Comparison of ENCODE assay signal across 11 mouse cellular contexts in the genomic region with DNA sequence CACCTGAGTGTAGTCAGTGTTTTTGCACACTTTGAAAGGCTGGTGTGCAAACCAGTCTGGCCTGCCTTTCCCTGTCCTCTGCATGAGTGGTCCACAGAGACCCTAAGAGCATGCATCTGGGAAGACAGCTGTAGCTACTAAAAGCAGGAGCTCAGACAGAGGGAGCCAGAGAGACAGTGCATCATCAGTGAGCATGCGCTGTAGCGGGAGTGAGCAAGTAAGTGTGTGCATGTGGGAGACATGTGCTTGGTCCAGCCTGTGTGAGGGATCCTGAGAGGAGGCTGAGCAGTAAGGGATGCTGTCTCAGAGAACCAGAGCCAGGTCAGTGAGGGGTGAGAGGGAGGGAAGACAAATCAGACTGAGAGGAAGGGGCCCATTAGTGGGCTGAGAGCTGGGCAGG. TPM values are rescaled to one million over a fixed set of nuclear protein-coding genes. Genes with fewer than 3 reads are reported as not detected.
DNase-seq lines count a peak whose midpoint lies in the region; ATAC-seq and TF ChIP-seq lines count a peak whose summit lies in the region.
"Had no signal": no experiment of that assay in that cellular context is flagged by ENCODE, and none has a peak within 500 bp of the region (broad histone marks: within the 10 kb centered on the region; RNA-seq: fewer than 3 reads in every experiment).

No protein-coding gene starts in this region.

- H3K4me1 ChIP-seq in intestine, postnatal 0 days (replicated peaks; ENCODE audit: control insufficient read depth, insufficient read depth, low read length), result no peaks in the 10 kb centered on the region
- peaks cover 12% of the 10 kb centered on the region for H3K4me1 ChIP-seq in intestine, embryonic 16.5 days (ENCODE audit: control insufficient read depth, insufficient read depth, low read length)
- peaks cover 9% of the 10 kb centered on the region; the same call in 1 of the 2 replicates for H3K4me1 ChIP-seq in midbrain, embryonic 16.5 days (ENCODE audit: control insufficient read depth, insufficient read depth, low read length)
- peaks cover 16% of the 10 kb centered on the region for H3K4me1 ChIP-seq in midbrain, embryonic 10.5 days
- peaks cover 44% of the 10 kb centered on the region for H3K4me1 ChIP-seq in embryonic facial prominence, embryonic 10.5 days
- H3K4me1 ChIP-seq in stomach, postnatal 0 days (replicated peaks; ENCODE audit: control insufficient read depth, insufficient read depth), result no peaks in the 10 kb centered on the region

- WGBS in intestine, postnatal 0 days, result 47% methylated on average over 2 of the region's 2 CpGs
- 61% methylated on average over 2 of the region's 2 CpGs for WGBS in intestine, embryonic 16.5 days
- 62% methylated on average over 2 of the region's 2 CpGs for WGBS in midbrain, embryonic 16.5 days
- 65% methylated on average over 2 of the region's 2 CpGs for WGBS in midbrain, embryonic 10.5 days
- 57% methylated on average over 2 of the region's 2 CpGs for WGBS in embryonic facial prominence, embryonic 10.5 days
- WGBS in stomach, postnatal 0 days, result 76% methylated on average over 2 of the region's 2 CpGs

- H3K9ac ChIP-seq in intestine, postnatal 0 days (ENCODE audit: low read depth, low read length), result no peak overlapping the region
- no peak overlapping the region for H3K9ac ChIP-seq in intestine, embryonic 16.5 days (ENCODE audit: low read depth, low read length)
- H3K9ac ChIP-seq in midbrain, embryonic 16.5 days (ENCODE audit: low read depth, low read length), result no peak overlapping the region
- no peak overlapping the region for H3K9ac ChIP-seq in stomach, postnatal 0 days (ENCODE audit: low read length)
- H3K9ac ChIP-seq: heart, embryonic 12.5 days; midbrain, embryonic 12.5 days had no signal

- H3K9me3 ChIP-seq in intestine, postnatal 0 days (ENCODE audit: control insufficient read depth), result no peaks in the 10 kb centered on the region
- no peaks in the 10 kb centered on the region for H3K9me3 ChIP-seq in intestine, embryonic 16.5 days (ENCODE audit: control insufficient read depth, low read length)
- no peaks in the 10 kb centered on the region for H3K9me3 ChIP-seq in midbrain, embryonic 16.5 days (replicated peaks; ENCODE audit: control insufficient read depth, low read length, poor library complexity, severe bottlenecking)
- no peaks in the 10 kb centered on the region for H3K9me3 ChIP-seq in midbrain, embryonic 10.5 days (replicated peaks)
- H3K9me3 ChIP-seq in embryonic facial prominence, embryonic 10.5 days, result no peaks in the 10 kb centered on the region
- H3K9me3 ChIP-seq in stomach, postnatal 0 days (ENCODE audit: control insufficient read depth, low read length), result no peaks in the 10 kb centered on the region
- H3K9me3 ChIP-seq: heart, embryonic 12.5 days; midbrain, embryonic 12.5 days had no signal

- no peak overlapping the region for H3K4me3 ChIP-seq in intestine, postnatal 0 days (ENCODE audit: low read depth, low read length)
- no peak overlapping the region for H3K4me3 ChIP-seq in intestine, embryonic 16.5 days (ENCODE audit: low read length)
- H3K4me3 ChIP-seq in midbrain, embryonic 16.5 days (ENCODE audit: low read depth, low read length), result no peak overlapping the region
- H3K4me3 ChIP-seq in midbrain, embryonic 10.5 days, result no peak overlapping the region
- H3K4me3 ChIP-seq in embryonic facial prominence, embryonic 10.5 days, result no peak overlapping the region
- no peak overlapping the region for H3K4me3 ChIP-seq in stomach, postnatal 0 days (ENCODE audit: low read depth, low read length)
- H3K4me3 ChIP-seq: heart, embryonic 12.5 days; midbrain, embryonic 12.5 days had no signal

- peak; percentile 64 for TF ChIP-seq CTCF in intestine, postnatal 0 days (IDR thresholded peaks at IDR 0.05; ENCODE audit: low read depth)
- TF ChIP-seq CTCF in stomach, postnatal 0 days (IDR thresholded peaks at IDR 0.05; ENCODE audit: low read depth), result peak; percentile 53

- no peak overlapping the region for H3K27ac ChIP-seq in intestine, postnatal 0 days (ENCODE audit: low read depth, low read length)
- H3K27ac ChIP-seq in intestine, embryonic 16.5 days (ENCODE audit: low read length), result no peak overlapping the region
- H3K27ac ChIP-seq in midbrain, embryonic 16.5 days (ENCODE audit: low read length), result no peak overlapping the region
- no peak overlapping the region for H3K27ac ChIP-seq in midbrain, embryonic 10.5 days (replicated peaks)
- peak overlapping the region; percentile 7; the same call in 1 of the 2 replicates for H3K27ac ChIP-seq in embryonic facial prominence, embryonic 10.5 days (replicated peaks)
- H3K27ac ChIP-seq in stomach, postnatal 0 days (replicated peaks), result no peak overlapping the region
- H3K27ac ChIP-seq: midbrain, embryonic 12.5 days had no signal

- H3K36me3 ChIP-seq in intestine, postnatal 0 days (ENCODE audit: control insufficient read depth, insufficient read depth), result no peaks in the 10 kb centered on the region
- no peaks in the 10 kb centered on the region for H3K36me3 ChIP-seq in intestine, embryonic 16.5 days (ENCODE audit: control insufficient read depth, insufficient read depth, low read length)
- no peaks in the 10 kb centered on the region for H3K36me3 ChIP-seq in midbrain, embryonic 16.5 days (ENCODE audit: control insufficient read depth, insufficient read depth, low read length)
- H3K36me3 ChIP-seq in midbrain, embryonic 10.5 days, result no peaks in the 10 kb centered on the region
- no peaks in the 10 kb centered on the region for H3K36me3 ChIP-seq in embryonic facial prominence, embryonic 10.5 days (replicated peaks)
- H3K36me3 ChIP-seq in stomach, postnatal 0 days (ENCODE audit: control insufficient read depth, insufficient read depth, low read length), result no peaks in the 10 kb centered on the region
- H3K36me3 ChIP-seq: heart, embryonic 12.5 days; midbrain, embryonic 12.5 days had no signal

- no peak for ATAC-seq in intestine, postnatal 0 days
- no peak for ATAC-seq in intestine, embryonic 16.5 days
- peak; percentile 40; the same call in 1 of the 2 replicates for ATAC-seq in midbrain, embryonic 16.5 days
- no peak for ATAC-seq in stomach, postnatal 0 days (ENCODE audit: low FRiP score, low TSS enrichment)

- TF ChIP-seq EP300 in stomach, postnatal 0 days (optimal IDR thresholded peaks at IDR 0.05), result no peak

- no peak for DNase-seq in midbrain, embryonic 10.5 days (ENCODE audit: low spot score)
- peak; percentile 52 for DNase-seq in embryonic facial prominence, embryonic 10.5 days (ENCODE audit: low spot score)
- no peak for DNase-seq in stomach, postnatal 0 days (ENCODE audit: low spot score)
- no peak for DNase-seq in urinary bladder, adult 2 months (ENCODE audit: low spot score)
- DNase-seq: cerebellum, adult 9-10 months; gastrocnemius, postnatal 25 days had no signal

- H3K4me2 ChIP-seq in intestine, postnatal 0 days (replicated peaks; ENCODE audit: low read depth), result no peak overlapping the region
- no peak overlapping the region for H3K4me2 ChIP-seq in intestine, embryonic 16.5 days (ENCODE audit: low read depth, low read length)
- no peak overlapping the region for H3K4me2 ChIP-seq in midbrain, embryonic 16.5 days (ENCODE audit: low read length)
- H3K4me2 ChIP-seq in stomach, postnatal 0 days (replicated peaks; ENCODE audit: low read depth), result no peak overlapping the region
- H3K4me2 ChIP-seq: heart, embryonic 12.5 days; midbrain, embryonic 12.5 days had no signal

- H3K27me3 ChIP-seq in intestine, postnatal 0 days (replicated peaks; ENCODE audit: control insufficient read depth, insufficient read depth, low read length), result no peaks in the 10 kb centered on the region
- H3K27me3 ChIP-seq in intestine, embryonic 16.5 days (replicated peaks; ENCODE audit: control insufficient read depth, insufficient read depth, low read length), result no peaks in the 10 kb centered on the region
- H3K27me3 ChIP-seq in midbrain, embryonic 16.5 days (ENCODE audit: control insufficient read depth, insufficient read depth, low read depth, low read length), result no peaks in the 10 kb centered on the region
- 0 out of 2 replicates have a peak, but pooled peaks cover 8% of the 10 kb centered on the region for H3K27me3 ChIP-seq in midbrain, embryonic 10.5 days (ENCODE audit: low read depth, poor library complexity, severe bottlenecking)
- H3K27me3 ChIP-seq in embryonic facial prominence, embryonic 10.5 days (replicated peaks; ENCODE audit: low read depth, poor library complexity, severe bottlenecking), result no peaks in the 10 kb centered on the region
- H3K27me3 ChIP-seq in stomach, postnatal 0 days (ENCODE audit: control insufficient read depth, insufficient read depth, low read length), result no peaks in the 10 kb centered on the region
- H3K27me3 ChIP-seq: midbrain, embryonic 12.5 days had no signal

RNA-seq across cellular contexts. Expression of gene Phc2, which starts 46.0 kb away (rescaled TPM):
- polyA plus RNA-seq in intestine, postnatal 0 days (2015; fragmentation: Nextera tagmentation; extraction: Ambion mirVana), result 22.9 and 25.4 TPM in 2 replicates
- polyA plus RNA-seq in intestine, embryonic 16.5 days (2015; fragmentation: Nextera tagmentation; extraction: Ambion mirVana), result 9.9 and 10.3 TPM in 2 replicates
- 19.5 and 22.6 TPM in 2 replicates for polyA plus RNA-seq in midbrain, embryonic 16.5 days (2015; fragmentation: Nextera tagmentation; extraction: Ambion mirVana)
- 20.8 and 30.0 TPM in 2 replicates for polyA plus RNA-seq in midbrain, embryonic 10.5 days (2016; fragmentation: Nextera tagmentation; extraction: Ambion mirVana)
- polyA plus RNA-seq in embryonic facial prominence, embryonic 10.5 days (2016; fragmentation: Nextera tagmentation; extraction: Ambion mirVana), result 69.5 and 84.4 TPM in 2 replicates
- polyA plus RNA-seq in stomach, postnatal 0 days (2015; fragmentation: Nextera tagmentation; extraction: Ambion mirVana), result 27.1 and 31.1 TPM in 2 replicates
- polyA plus RNA-seq in urinary bladder, adult 2 months (2012; rRNA removed), result 68.5 and 77.5 TPM in 2 replicates

RNA-seq across cellular contexts. Expression of gene A3galt2, which starts 54.6 kb away (rescaled TPM):
- not detected in 2 replicates for polyA plus RNA-seq in intestine, postnatal 0 days (2015; fragmentation: Nextera tagmentation; extraction: Ambion mirVana)
- 0.07 and 0.09 TPM in 2 replicates for polyA plus RNA-seq in intestine, embryonic 16.5 days (2015; fragmentation: Nextera tagmentation; extraction: Ambion mirVana)
- 0.14 and 0.29 TPM in 2 replicates for polyA plus RNA-seq in midbrain, embryonic 16.5 days (2015; fragmentation: Nextera tagmentation; extraction: Ambion mirVana)
- 0.10 and 0.24 TPM in 2 replicates for polyA plus RNA-seq in midbrain, embryonic 10.5 days (2016; fragmentation: Nextera tagmentation; extraction: Ambion mirVana)
- 0.09 and 0.12 TPM in 2 replicates for polyA plus RNA-seq in embryonic facial prominence, embryonic 10.5 days (2016; fragmentation: Nextera tagmentation; extraction: Ambion mirVana)
- 0.02 TPM in 1 of 2 replicates, not detected in the other for polyA plus RNA-seq in stomach, postnatal 0 days (2015; fragmentation: Nextera tagmentation; extraction: Ambion mirVana)
- 0.28 and 0.33 TPM in 2 replicates for polyA plus RNA-seq in urinary bladder, adult 2 months (2012; rRNA removed)
